Mouse (Mus musculus): ENCODE results near the gene Smim13.

Smim13 gene

GRCm38 (mm10) chr13:41283256-41283655, 33.6 kb downstream of the Smim13 start:
- DNase-seq (ENCODE audit: extremely low read depth, low read depth, low spot score): no peak

DNA sequence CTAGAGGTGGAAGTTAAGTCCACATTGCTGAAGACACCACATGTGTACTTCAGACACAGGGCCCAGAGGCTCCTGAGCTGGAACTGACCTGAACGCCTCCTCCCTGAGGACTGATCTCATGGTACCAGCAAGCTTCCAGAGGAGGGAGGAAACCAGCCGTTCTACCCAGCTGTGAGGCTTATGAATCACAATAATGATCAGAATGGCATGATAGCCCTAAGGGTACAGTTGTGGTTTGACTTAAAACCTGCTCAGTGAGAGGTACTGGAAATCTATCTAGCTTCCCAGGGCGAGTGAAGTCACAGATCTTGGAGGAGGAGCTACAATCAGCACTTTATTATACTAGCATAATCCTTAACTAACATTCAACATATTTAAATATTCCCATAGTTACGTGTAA, 35.8 kb downstream of the Smim13 start:
- DNase-seq (ENCODE audit: extremely low read depth, low read depth, low spot score): no peak

GRCm38 (mm10) chr13:41286285-41286684, 36.6 kb downstream of the Smim13 start:
- DNase-seq (ENCODE audit: extremely low read depth, low read depth, low spot score): no peak

GRCm38 (mm10) chr13:41291466-41291974, 41.9 kb downstream of the Smim13 start:
- DNase-seq (ENCODE audit: extremely low read depth, low read depth, low spot score): no peak

DNA sequence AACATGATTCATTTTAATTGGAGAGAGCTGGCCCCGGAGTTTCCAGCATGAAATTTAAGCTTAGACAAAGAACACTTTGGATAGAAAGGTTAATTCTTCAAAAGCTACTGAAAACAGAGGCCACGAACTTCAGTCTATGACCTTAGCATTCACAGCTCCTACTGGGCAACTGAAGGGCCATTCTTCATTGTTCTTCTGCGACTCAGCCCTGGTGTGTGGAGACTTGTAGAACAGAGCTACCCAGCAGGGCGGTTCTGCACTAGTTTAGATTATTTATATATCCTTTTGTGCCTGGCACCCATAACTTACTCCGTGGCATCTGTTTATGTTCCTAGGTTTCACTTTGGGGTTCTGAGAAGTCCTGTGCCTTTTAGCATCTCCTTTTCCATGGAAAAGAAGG, 44.0 kb downstream of the Smim13 start:
- no peak for DNase-seq (ENCODE audit: extremely low read depth, low read depth, low spot score)

GRCm38 (mm10) chr13:41295886-41296285, 46.2 kb downstream of the Smim13 start:
- DNase-seq (ENCODE audit: extremely low read depth, low read depth, low spot score): no peak

DNA sequence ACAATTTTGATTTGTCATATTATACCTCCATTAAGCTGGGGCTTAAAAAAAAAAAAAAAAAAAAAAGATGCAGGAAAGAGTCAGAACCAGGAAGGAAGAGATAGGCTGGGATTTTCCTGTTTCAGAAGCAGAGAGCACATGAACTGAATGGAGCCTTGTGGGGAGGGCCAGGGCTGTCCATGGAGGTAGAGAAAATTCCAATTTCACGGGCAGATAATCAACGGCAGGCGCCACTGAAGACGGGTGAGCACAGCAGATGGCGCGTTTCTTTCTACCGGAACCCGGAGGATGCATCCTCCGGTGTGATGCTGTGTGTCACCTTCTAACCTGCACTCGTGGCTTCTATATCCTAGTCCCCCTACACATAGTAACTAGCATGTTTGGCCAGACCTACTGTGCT, 46.8 kb downstream of the Smim13 start:
- DNase-seq (ENCODE audit: extremely low read depth, low read depth, low spot score): no peak

- no peak for DNase-seq (ENCODE audit: extremely low read depth, low read depth, low spot score)
These were observed 48.9 kb downstream of the Smim13 start for GRCm38 (mm10) chr13:41298533-41298932.

GRCm38 (mm10) chr13:41298996-41299395, 49.4 kb downstream of the Smim13 start:
- no peak for DNase-seq (ENCODE audit: extremely low read depth, low read depth, low spot score)

DNA sequence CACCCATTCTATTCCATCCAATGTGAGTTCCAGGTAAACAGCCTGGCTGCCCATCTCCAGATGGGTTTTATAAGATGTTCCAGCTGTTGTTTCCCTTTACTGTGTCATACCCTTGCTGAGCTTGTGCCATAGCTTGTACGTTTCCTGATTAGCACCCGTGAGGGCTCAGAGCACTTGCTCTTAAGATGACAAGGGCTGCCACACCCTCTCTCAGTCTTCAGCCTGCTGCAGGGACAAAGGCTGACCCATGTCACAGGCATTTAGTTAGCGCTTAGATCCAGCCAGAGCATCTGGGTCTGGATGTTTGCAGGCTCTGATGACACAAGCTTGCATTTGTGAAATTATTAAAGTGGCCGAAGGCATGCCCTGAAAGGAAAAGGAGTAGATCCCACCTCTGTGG, 50.4 kb downstream of the Smim13 start:
- no peak for DNase-seq (ENCODE audit: extremely low read depth, low read depth, low spot score)

GRCm38 (mm10) chr13:41302716-41303115, 53.1 kb downstream of the Smim13 start:
- no peak for DNase-seq (ENCODE audit: extremely low read depth, low read depth, low spot score)

DNA sequence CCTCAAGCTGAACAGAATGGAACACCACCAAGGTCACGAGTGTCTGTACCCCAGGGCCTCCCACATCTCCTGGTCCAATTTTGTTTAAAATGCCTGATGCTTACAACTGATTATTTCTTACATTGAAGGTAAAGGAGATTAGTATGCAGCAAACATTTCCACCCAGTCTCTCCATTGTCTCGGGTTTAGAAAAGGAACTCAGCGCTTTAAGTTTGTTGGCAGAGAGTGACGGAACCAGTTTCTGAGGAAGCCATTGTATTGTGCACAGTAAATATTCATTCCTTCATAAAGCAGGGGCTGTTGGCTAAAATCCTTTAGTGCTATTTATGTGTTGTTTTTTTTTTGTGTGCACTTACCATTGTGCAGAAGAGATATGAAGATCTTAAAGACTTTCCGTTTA, 71.1 kb downstream of the Smim13 start:
- DNase-seq (ENCODE audit: extremely low read depth, low read depth, low spot score): no peak

DNA sequence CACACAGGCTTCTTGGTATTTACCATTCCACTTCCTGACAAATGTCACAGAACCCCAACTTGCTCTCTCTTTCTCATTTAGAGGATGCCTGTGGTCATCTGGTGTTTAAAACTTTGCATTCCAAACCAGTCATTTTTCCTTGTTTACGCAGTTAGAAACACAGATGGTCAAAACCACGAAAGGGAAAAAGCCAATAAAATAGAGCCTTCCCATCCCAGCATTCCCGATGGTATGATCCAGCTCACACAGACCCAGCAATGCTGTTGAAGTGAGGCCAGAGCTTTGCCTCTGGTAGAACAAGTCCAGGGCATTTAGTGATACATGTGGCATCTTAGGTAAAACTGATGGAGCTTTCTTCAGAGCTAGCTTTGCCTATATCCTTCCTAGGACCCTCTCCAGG, 71.8 kb downstream of the Smim13 start:
- no peak for DNase-seq (ENCODE audit: extremely low read depth, low read depth, low spot score)

DNA sequence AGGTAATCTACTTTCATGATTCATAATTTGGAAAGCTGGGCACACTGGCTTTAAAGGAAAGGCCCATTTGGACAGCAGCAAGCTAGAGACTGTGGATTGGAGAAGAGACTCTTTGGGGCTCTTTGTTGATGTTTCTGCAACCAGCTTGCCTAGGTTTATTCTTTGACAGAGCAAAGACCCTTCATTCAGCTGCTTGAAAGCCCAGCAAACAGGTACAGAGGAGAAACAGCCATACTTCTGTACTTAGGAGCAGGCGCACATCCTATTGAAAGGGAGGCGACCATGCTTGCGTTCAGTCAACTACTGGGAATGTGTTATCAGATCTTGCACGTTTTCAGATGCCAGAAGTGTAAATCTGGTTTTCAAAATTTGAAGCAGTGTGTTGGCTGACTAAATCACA, 75.0 kb downstream of the Smim13 start:
- DNase-seq (ENCODE audit: extremely low read depth, low read depth, low spot score): no peak

- DNase-seq (ENCODE audit: extremely low read depth, low read depth, low spot score): no peak
These were observed 75.7 kb downstream of the Smim13 start for GRCm38 (mm10) chr13:41325346-41325745.

DNA sequence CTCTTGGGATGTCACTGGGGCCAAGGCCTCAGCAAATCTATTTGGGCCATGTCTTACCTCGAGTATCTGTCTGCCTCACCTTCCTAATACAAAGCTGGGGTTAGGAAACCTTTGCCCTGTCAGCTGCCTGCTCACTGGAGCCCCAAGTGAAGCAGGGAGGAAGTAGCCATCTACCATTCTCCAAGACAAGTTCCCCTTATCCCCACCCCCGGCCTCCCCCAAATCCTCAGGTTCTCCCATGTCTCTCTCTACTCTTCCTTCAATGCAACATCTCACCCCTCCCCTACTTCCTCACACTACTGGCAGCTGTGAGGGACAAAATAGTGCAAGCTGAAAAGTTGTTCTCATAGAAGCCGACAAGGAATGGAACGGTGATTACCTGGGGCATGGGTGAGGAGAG, 76.5 kb downstream of the Smim13 start:
- DNase-seq (ENCODE audit: extremely low read depth, low read depth, low spot score): no peak

Data from fat pad, adult 2 months (tissue).